Mouse (Mus musculus): ENCODE results near the gene Nckap5l.

- TF ChIP-seq GATA1 (IDR thresholded peaks at IDR 0.05; ENCODE audit: borderline replicate concordance, low read length) (no peak), FLI1 (IDR thresholded peaks at IDR 0.05; ENCODE audit: low read length) (peak; percentile 28; the same call in 1 of the 2 replicates)
These were observed 17.0 kb upstream of the Nckap5l start, which contains the start of gene Bcdin3d for GRCm38 (mm10) chr15:99474576-99474926.
